Mouse (Mus musculus): ENCODE data around the gene Stpg1. TPM values are rescaled to one million over a fixed set of nuclear protein-coding genes. Genes with fewer than 3 reads are reported as not detected.

Gene Stpg1
- polyA plus RNA-seq, 1 experiment from 2014 or later, result 0.18 TPM

DNA sequence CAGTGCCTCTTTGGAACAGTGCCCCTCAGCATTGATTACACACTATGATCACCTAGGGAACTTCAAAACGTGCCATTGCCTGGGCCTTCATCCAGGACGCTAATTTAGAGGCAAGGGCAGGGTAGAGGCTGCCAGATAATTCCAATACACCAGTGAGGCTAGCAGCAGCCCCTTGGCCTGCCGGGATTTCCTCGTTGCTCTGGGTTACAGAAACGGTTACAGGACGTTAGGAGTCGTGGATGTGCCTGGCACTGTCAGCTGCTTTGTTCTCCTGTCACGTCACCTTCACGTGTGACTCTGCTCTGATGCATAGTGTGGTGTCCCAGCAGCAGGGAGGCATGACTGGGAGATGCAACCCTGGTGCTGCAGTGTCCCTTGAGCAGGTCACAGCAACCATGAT is 45.5 kb downstream of the Stpg1 start:
- no peak for ATAC-seq (ENCODE audit: low FRiP score, low TSS enrichment)
- TF ChIP-seq EP300 (optimal IDR thresholded peaks at IDR 0.05) (no peak), CTCF (IDR thresholded peaks at IDR 0.05; ENCODE audit: low read depth) (no peak)
- no peak overlapping the region for H3K27ac ChIP-seq (replicated peaks)
- no peak overlapping the region for H3K4me3 ChIP-seq (ENCODE audit: low read depth, low read length)
- H3K36me3 ChIP-seq (ENCODE audit: control insufficient read depth, insufficient read depth, low read length), result no peaks in the 10 kb centered on the region
- H3K9me3 ChIP-seq (ENCODE audit: control insufficient read depth, low read length), result no peaks in the 10 kb centered on the region
- H3K9ac ChIP-seq (ENCODE audit: low read length), result no peak overlapping the region
- H3K4me1 ChIP-seq (replicated peaks; ENCODE audit: control insufficient read depth, insufficient read depth), result no peaks in the 10 kb centered on the region
- WGBS, result 75% methylated on average over 9 of the region's 9 CpGs
- no peak for DNase-seq (ENCODE audit: low spot score)
- H3K27me3 ChIP-seq (ENCODE audit: control insufficient read depth, insufficient read depth, low read length), result no peaks in the 10 kb centered on the region
- H3K4me2 ChIP-seq (replicated peaks; ENCODE audit: low read depth), result no peak overlapping the region

DNA sequence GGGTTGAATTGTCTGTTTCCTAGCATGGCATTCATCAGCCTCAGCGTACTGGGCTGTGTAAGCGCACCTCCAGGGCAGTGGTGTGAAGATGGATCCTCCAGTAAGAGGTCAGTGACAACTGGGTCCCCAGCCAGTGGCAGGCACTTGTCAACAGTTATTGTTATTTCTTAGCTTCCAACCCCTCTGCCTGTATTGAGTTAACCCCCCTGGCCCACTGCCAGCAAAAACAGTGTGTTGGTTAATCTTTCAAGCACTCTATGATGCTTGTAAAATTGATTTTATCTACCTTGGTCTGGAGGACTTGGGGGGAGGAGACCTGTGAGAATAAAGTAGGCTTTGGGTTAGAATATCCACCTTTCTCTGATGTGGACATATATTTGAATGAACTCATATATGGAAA is 49.7 kb downstream of the Stpg1 start:
- Histone ChIP-seq H3K4me1 (replicated peaks; ENCODE audit: control insufficient read depth, insufficient read depth) (peaks cover 6% of the 10 kb centered on the region; the same call in 1 of the 2 replicates), H3K4me2 (replicated peaks; ENCODE audit: low read depth) (no peak overlapping the region), H3K27ac (replicated peaks) (no peak overlapping the region), H3K36me3 (ENCODE audit: control insufficient read depth, insufficient read depth, low read length) (no peaks in the 10 kb centered on the region), H3K9me3 (ENCODE audit: control insufficient read depth, low read length) (no peaks in the 10 kb centered on the region), H3K27me3 (ENCODE audit: control insufficient read depth, insufficient read depth, low read length) (no peaks in the 10 kb centered on the region), H3K9ac (ENCODE audit: low read length) (no peak overlapping the region), H3K4me3 (ENCODE audit: low read depth, low read length) (no peak overlapping the region)
- ATAC-seq (ENCODE audit: low FRiP score, low TSS enrichment) (no peak), DNase-seq (ENCODE audit: low spot score) (no peak)
- TF ChIP-seq CTCF (IDR thresholded peaks at IDR 0.05; ENCODE audit: low read depth) (no peak), EP300 (optimal IDR thresholded peaks at IDR 0.05) (no peak)
- 77% methylated on average over 2 of the region's 2 CpGs for WGBS

DNA sequence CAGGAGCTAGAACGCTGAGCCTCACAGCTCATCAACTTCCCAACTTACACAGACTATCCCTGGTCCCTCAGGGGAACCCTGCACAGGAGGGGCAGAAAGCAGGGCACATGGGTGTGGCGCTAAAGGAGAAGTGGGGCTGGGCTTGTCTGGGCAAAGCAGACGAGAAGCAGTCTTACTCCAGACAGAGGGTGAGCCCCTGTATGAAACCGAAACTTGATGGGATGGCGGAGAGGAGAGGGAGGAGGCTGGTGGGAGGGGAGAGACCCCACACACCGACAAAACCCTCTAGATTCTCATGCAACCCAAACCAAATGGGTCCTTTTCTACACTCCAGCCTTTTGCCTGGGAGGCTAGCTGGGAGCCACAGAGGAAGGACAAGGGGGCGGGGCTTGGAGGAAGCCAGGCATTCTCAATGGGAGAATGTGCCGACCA is 50.5 kb downstream of the Stpg1 start:
- peak overlapping the region; percentile 54 for H3K4me2 ChIP-seq (replicated peaks; ENCODE audit: low read depth)
- H3K4me1 ChIP-seq (replicated peaks; ENCODE audit: control insufficient read depth, insufficient read depth), result peaks cover 12% of the 10 kb centered on the region
- WGBS, result 9% methylated on average over 8 of the region's 8 CpGs
- peak overlapping the region; percentile 35 for H3K4me3 ChIP-seq (ENCODE audit: low read depth, low read length)
- TF ChIP-seq EP300 (optimal IDR thresholded peaks at IDR 0.05), result no peak
- TF ChIP-seq CTCF (IDR thresholded peaks at IDR 0.05; ENCODE audit: low read depth), result no peak
- 0 out of 2 replicates have a peak overlapping the region, but pooled peaks have one; percentile 0 for H3K27ac ChIP-seq (replicated peaks)
- H3K36me3 ChIP-seq (ENCODE audit: control insufficient read depth, insufficient read depth, low read length), result no peaks in the 10 kb centered on the region
- 0 out of 2 replicates have a peak, but pooled peaks have one; percentile 46 for ATAC-seq (ENCODE audit: low FRiP score, low TSS enrichment)
- H3K9ac ChIP-seq (ENCODE audit: low read length), result peak overlapping the region; percentile 8; the same call in 1 of the 2 replicates
- no peaks in the 10 kb centered on the region for H3K9me3 ChIP-seq (ENCODE audit: control insufficient read depth, low read length)
- no peaks in the 10 kb centered on the region for H3K27me3 ChIP-seq (ENCODE audit: control insufficient read depth, insufficient read depth, low read length)
- no peak for DNase-seq (ENCODE audit: low spot score)

DNA sequence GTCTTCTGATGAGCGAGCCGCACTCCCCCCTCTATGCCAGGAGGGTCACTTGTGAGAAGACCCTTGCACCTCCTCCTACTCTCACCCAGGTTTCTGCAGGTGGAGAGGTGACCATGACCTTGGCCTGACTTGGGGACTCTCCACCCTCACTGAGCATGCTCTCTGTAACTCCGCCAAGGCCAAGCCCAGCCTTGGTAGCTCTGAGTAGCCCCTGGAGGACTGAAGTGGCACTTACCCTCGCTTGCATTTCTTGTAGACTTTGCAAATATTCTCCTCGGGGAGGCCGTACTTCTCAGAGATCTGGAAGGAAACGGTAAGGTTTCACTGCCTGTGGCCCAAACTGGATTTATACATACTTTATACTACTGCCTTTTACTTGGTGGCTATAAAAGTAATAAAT is 51.4 kb downstream of the Stpg1 start:
- Histone ChIP-seq H3K27ac (replicated peaks) (no peak overlapping the region), H3K36me3 (ENCODE audit: control insufficient read depth, insufficient read depth, low read length) (no peaks in the 10 kb centered on the region), H3K4me3 (ENCODE audit: low read depth, low read length) (no peak overlapping the region), H3K9ac (ENCODE audit: low read length) (no peak overlapping the region), H3K27me3 (ENCODE audit: control insufficient read depth, insufficient read depth, low read length) (no peaks in the 10 kb centered on the region), H3K4me2 (replicated peaks; ENCODE audit: low read depth) (no peak overlapping the region), H3K9me3 (ENCODE audit: control insufficient read depth, low read length) (no peaks in the 10 kb centered on the region), H3K4me1 (replicated peaks; ENCODE audit: control insufficient read depth, insufficient read depth) (peaks cover 12% of the 10 kb centered on the region)
- DNase-seq (ENCODE audit: low spot score) (no peak), ATAC-seq (ENCODE audit: low FRiP score, low TSS enrichment) (no peak)
- 83% methylated on average over 7 of the region's 7 CpGs for WGBS
- no peak for TF ChIP-seq CTCF (IDR thresholded peaks at IDR 0.05; ENCODE audit: low read depth)

DNA sequence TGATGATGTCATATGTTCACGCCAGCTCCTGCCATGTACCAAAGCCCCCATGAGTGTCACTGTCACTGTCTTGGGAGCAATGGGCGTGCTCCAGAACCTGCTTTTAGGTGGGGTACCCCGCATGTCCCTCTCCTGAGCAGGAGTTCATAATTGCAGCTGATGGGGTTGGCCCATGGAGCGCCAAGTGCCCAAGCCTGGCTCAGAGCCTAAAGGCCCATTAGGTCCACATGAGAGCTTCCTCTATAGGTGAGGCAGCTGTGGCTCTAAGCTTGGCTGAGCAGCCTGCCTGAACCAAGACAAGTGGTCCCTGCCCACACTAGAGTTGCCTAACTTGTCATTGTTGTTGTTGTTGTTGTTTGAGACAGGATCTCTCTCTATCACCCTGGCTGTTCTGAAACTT is 52.2 kb downstream of the Stpg1 start:
- H3K27ac ChIP-seq (replicated peaks), result no peak overlapping the region
- H3K9me3 ChIP-seq (ENCODE audit: control insufficient read depth, low read length), result no peaks in the 10 kb centered on the region
- H3K4me1 ChIP-seq (replicated peaks; ENCODE audit: control insufficient read depth, insufficient read depth), result peaks cover 12% of the 10 kb centered on the region
- H3K4me3 ChIP-seq (ENCODE audit: low read depth, low read length), result no peak overlapping the region
- TF ChIP-seq EP300 (optimal IDR thresholded peaks at IDR 0.05), result no peak
- TF ChIP-seq CTCF (IDR thresholded peaks at IDR 0.05; ENCODE audit: low read depth), result no peak
- no peaks in the 10 kb centered on the region for H3K27me3 ChIP-seq (ENCODE audit: control insufficient read depth, insufficient read depth, low read length)
- no peak overlapping the region for H3K4me2 ChIP-seq (replicated peaks; ENCODE audit: low read depth)
- H3K9ac ChIP-seq (ENCODE audit: low read length), result no peak overlapping the region
- DNase-seq (ENCODE audit: low spot score) (no peak), ATAC-seq (ENCODE audit: low FRiP score, low TSS enrichment) (no peak)
- WGBS, result 86% methylated on average over 4 of the region's 4 CpGs
- no peaks in the 10 kb centered on the region for H3K36me3 ChIP-seq (ENCODE audit: control insufficient read depth, insufficient read depth, low read length)

DNA sequence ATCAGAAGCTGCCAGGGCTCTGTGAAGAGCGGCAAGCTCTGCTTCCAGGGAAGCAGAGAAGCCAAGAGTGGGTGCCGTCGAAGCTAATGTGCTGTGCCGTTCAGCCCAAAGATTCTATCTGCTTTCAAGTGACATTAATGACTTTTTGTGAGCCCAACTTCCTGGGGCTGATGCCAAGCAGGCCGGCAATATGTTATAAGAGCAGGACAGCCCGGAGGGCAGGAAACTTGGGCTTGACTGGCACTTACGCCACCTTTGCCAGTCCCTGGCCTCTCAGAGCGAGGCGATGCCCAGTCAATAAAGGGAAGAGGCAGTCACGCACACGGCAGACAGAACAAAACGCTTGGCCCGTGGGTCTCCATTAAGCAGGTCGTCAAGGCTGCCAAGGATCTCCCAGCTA is 53.0 kb downstream of the Stpg1 start:
- no peak for DNase-seq (ENCODE audit: low spot score)
- 42% methylated on average over 14 of the region's 14 CpGs for WGBS
- Histone ChIP-seq H3K4me1 (replicated peaks; ENCODE audit: control insufficient read depth, insufficient read depth) (peaks cover 12% of the 10 kb centered on the region), H3K36me3 (ENCODE audit: control insufficient read depth, insufficient read depth, low read length) (no peaks in the 10 kb centered on the region), H3K9me3 (ENCODE audit: control insufficient read depth, low read length) (no peaks in the 10 kb centered on the region), H3K9ac (ENCODE audit: low read length) (no peak overlapping the region), H3K4me2 (replicated peaks; ENCODE audit: low read depth) (no peak overlapping the region), H3K4me3 (ENCODE audit: low read depth, low read length) (no peak overlapping the region), H3K27me3 (ENCODE audit: control insufficient read depth, insufficient read depth, low read length) (no peaks in the 10 kb centered on the region), H3K27ac (replicated peaks) (peak overlapping the region; percentile 63; the same call in 1 of the 2 replicates)
- no peak for TF ChIP-seq CTCF (IDR thresholded peaks at IDR 0.05; ENCODE audit: low read depth)
- TF ChIP-seq EP300 (optimal IDR thresholded peaks at IDR 0.05), result no peak
- no peak for ATAC-seq (ENCODE audit: low FRiP score, low TSS enrichment)

Data from stomach, postnatal 0 days (tissue).